In the genomic region with DNA sequence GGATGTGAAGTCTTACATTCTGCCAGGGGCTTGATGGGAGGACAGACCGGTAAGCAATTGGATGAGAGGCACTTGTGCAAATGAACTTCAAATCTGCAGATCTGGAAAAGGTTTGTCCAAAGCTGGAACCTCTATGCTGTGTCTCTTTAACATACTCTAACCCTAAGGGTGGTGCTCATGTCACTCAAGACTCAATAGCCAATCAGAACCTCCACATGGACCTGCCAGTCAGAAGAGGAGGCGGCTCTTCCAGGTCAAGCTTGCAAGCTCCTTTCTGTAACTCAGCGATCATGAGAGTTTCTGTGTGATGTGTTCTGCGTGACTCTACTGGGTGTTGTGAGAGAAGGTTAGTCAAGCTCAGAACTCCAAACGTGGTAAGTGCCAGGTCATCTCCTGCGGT, we compare ENCODE assay signal across 8 mouse cellular contexts. TPM values are rescaled to one million over a fixed set of nuclear protein-coding genes. Genes with fewer than 3 reads are reported as not detected.
A peak's percentile ranks its signal among the peaks of the same experiment; 100 is the strongest.
DNase-seq lines count a peak whose midpoint lies in the region; ATAC-seq and TF ChIP-seq lines count a peak whose summit lies in the region.
"Not testable (repeated sequence)": the region's sequence is repeated elsewhere in the genome, so short reads cannot be mapped to it uniquely, and the experiment has no call there.

Gene Gm14305 (plus strand): TSS at position 278 of the 400 bp plus-strand sequence.

- not testable (repeated sequence) for H3K27ac ChIP-seq in embryonic fibroblast, embryonic 13.5 days (ENCODE audit: insufficient read depth, low read length); heart, embryonic 11.5 days (ENCODE audit: low read depth, low read length); lung, embryonic 14.5 days (ENCODE audit: low read depth); neural tube, embryonic 15.5 days (replicated peaks); thymus, adult 2 months (ENCODE audit: control insufficient read depth, insufficient read depth, low read length)

- not testable (repeated sequence) for TF ChIP-seq CTCF in embryonic fibroblast, embryonic 13.5 days (IDR thresholded peaks at IDR 0.05; ENCODE audit: borderline replicate concordance, insufficient read depth, low read length); lung, embryonic 14.5 days (IDR thresholded peaks at IDR 0.05; ENCODE audit: low read depth); thymus, adult 2 months (IDR thresholded peaks at IDR 0.05; ENCODE audit: borderline replicate concordance, control insufficient read depth, extremely low read depth, insufficient read depth, low read length, poor library complexity)

- not testable (repeated sequence) for ATAC-seq in heart, embryonic 11.5 days (replicated peaks; ENCODE audit: insufficient number of reproducible peaks, low FRiP score, low TSS enrichment); lung, embryonic 14.5 days (ENCODE audit: insufficient read depth); neural tube, embryonic 15.5 days (ENCODE audit: low FRiP score)

- not testable (repeated sequence) for H3K4me1 ChIP-seq in embryonic fibroblast, embryonic 13.5 days (ENCODE audit: control insufficient read depth, insufficient read depth, low read length); heart, embryonic 11.5 days (ENCODE audit: control insufficient read depth, insufficient read depth, low read length); lung, embryonic 14.5 days (ENCODE audit: insufficient read depth); neural tube, embryonic 15.5 days; thymus, adult 2 months (replicated peaks; ENCODE audit: control insufficient read depth, insufficient read depth, low read length)

- not testable (repeated sequence) for H3K9me3 ChIP-seq in heart, embryonic 11.5 days (replicated peaks; ENCODE audit: control insufficient read depth, low read length); lung, embryonic 14.5 days (ENCODE audit: low read depth, low read length); neural tube, embryonic 15.5 days (replicated peaks)

- H3K27me3 ChIP-seq in heart, embryonic 11.5 days (ENCODE audit: control insufficient read depth, insufficient read depth, low read length); lung, embryonic 14.5 days (ENCODE audit: insufficient read depth, low read length); neural tube, embryonic 15.5 days (replicated peaks); thymus, adult 2 months (ENCODE audit: control insufficient read depth, insufficient read depth, low read length): not testable (repeated sequence)

- not testable (repeated sequence) for H3K36me3 ChIP-seq in heart, embryonic 11.5 days (ENCODE audit: control insufficient read depth, insufficient read depth, low read length); lung, embryonic 14.5 days (ENCODE audit: insufficient read depth); neural tube, embryonic 15.5 days; thymus, adult 2 months (ENCODE audit: control insufficient read depth, insufficient read depth, low read length)

- 14% methylated on average over 2 of the region's 6 CpGs for WGBS in heart, embryonic 11.5 days (ENCODE audit: insufficient replicate concordance)
- WGBS in lung, embryonic 14.5 days = 0% methylated on average over 2 of the region's 6 CpGs
- 0% methylated on average over 1 of the region's 6 CpGs for WGBS in neural tube, embryonic 15.5 days
- 0% methylated on average over 4 of the region's 6 CpGs for WGBS in thymus, adult 2 months

- TF ChIP-seq POLR2A in embryonic fibroblast, embryonic 13.5 days (IDR thresholded peaks at IDR 0.05; ENCODE audit: low read depth, low read length); thymus, adult 2 months (IDR thresholded peaks at IDR 0.05; ENCODE audit: control insufficient read depth, extremely low read depth, insufficient read depth, low read length, poor library complexity): not testable (repeated sequence)

- not testable (repeated sequence) for DNase-seq in adrenal gland, postnatal 14 days; lung, embryonic 14.5 days
- DNase-seq in kidney, adult 11 months = peak; percentile 60
- peak; percentile 1 to 15 for DNase-seq in left cerebral cortex, adult 18-20 months (ENCODE audit: low spot score in 2 of 2)
- DNase-seq in thymus, adult 2 months = peak; percentile 8

- H3K9ac ChIP-seq in heart, embryonic 11.5 days (ENCODE audit: low read depth, low read length) = not testable (repeated sequence)
- H3K9ac ChIP-seq in lung, embryonic 14.5 days = peak within 1 kb of the TSS; percentile 32; the same call in 1 of the 2 replicates
- H3K9ac ChIP-seq in neural tube, embryonic 15.5 days (replicated peaks) = peak within 1 kb of the TSS; percentile 37; the same call in 1 of the 2 replicates

- peak within 1 kb of the TSS; percentile 41 for H3K4me2 ChIP-seq in heart, embryonic 11.5 days
- peak within 1 kb of the TSS; percentile 35; the same call in 1 of the 2 replicates for H3K4me2 ChIP-seq in lung, embryonic 14.5 days
- peak within 1 kb of the TSS; percentile 47 for H3K4me2 ChIP-seq in neural tube, embryonic 15.5 days

- peak within 1 kb of the TSS; percentile 46 for H3K4me3 ChIP-seq in embryonic fibroblast, embryonic 13.5 days (ENCODE audit: insufficient read depth, low read length)
- H3K4me3 ChIP-seq in heart, embryonic 11.5 days (ENCODE audit: low read depth, low read length) = peak within 1 kb of the TSS; percentile 45
- H3K4me3 ChIP-seq in lung, embryonic 14.5 days (ENCODE audit: low read depth, low read length) = peak within 1 kb of the TSS; percentile 41
- H3K4me3 ChIP-seq in neural tube, embryonic 15.5 days (replicated peaks) = peak within 1 kb of the TSS; percentile 46
- H3K4me3 ChIP-seq in thymus, adult 2 months (ENCODE audit: control insufficient read depth, insufficient read depth, low read length) = peak within 1 kb of the TSS; percentile 56

RNA-seq across cellular contexts. Expression of gene Gm14305, which starts in this region (rescaled TPM):
- 11.2 and 13.9 TPM in 2 replicates for total RNA-seq in adrenal gland, postnatal 14 days (2021)
- 7.1 and 11.2 TPM in 2 replicates for polyA plus RNA-seq in embryonic fibroblast, embryonic 13.5 days (2011; ENCODE audit: insufficient read length, low read depth, missing spikeins)
- polyA plus RNA-seq in heart, embryonic 11.5 days (2014; fragmentation: Nextera tagmentation; extraction: Ambion mirVana) = 26.1 and 33.7 TPM in 2 replicates
- total RNA-seq in left cerebral cortex, adult 18-20 months (2021) = 10 to 100 TPM; 29.4 to 36.2 TPM
- polyA plus RNA-seq in lung, embryonic 14.5 days (2014; fragmentation: Nextera tagmentation; extraction: Ambion mirVana) = 35.5 and 38.0 TPM in 2 replicates
- 38.8 and 43.4 TPM in 2 replicates for polyA plus RNA-seq in neural tube, embryonic 15.5 days (2015; fragmentation: Nextera tagmentation; extraction: Ambion mirVana)
- polyA plus RNA-seq in thymus, adult 2 months (2012; rRNA removed) = 3.4 and 4.9 TPM in 2 replicates
